Mouse (Mus musculus) left cerebral cortex, postnatal 10 days (tissue): ENCODE measurements around the gene Scnn1b. TPM values are rescaled to one million over a fixed set of nuclear protein-coding genes. Genes with fewer than 3 reads are reported as not detected.

Source experiments
- DNase-seq, 2 experiments: peaks; one replicate each; pipeline ENCODE4 v3.0.0; 2021 to 2022; ENCODE audit warnings: low spot score in 2 of 2, mixed read lengths in 1 of 2; ENCODE audit errors: extremely low spot score in 1 of 2
- intact Hi-C: fragments of 180-260 bp; cut with DNase I; formaldehyde crosslinking; loops from one replicate; pipeline ENCODE4 v1.15.1; 2025
- total RNA-seq, 2 experiments: library from RNA; stranded (reverse); gene quantifications; 2 replicates each; pipeline ENCODE4 v1.2.3; 2021

Gene Scnn1b
- total RNA-seq, 2 experiments from 2014 or later: not detected

DNA sequence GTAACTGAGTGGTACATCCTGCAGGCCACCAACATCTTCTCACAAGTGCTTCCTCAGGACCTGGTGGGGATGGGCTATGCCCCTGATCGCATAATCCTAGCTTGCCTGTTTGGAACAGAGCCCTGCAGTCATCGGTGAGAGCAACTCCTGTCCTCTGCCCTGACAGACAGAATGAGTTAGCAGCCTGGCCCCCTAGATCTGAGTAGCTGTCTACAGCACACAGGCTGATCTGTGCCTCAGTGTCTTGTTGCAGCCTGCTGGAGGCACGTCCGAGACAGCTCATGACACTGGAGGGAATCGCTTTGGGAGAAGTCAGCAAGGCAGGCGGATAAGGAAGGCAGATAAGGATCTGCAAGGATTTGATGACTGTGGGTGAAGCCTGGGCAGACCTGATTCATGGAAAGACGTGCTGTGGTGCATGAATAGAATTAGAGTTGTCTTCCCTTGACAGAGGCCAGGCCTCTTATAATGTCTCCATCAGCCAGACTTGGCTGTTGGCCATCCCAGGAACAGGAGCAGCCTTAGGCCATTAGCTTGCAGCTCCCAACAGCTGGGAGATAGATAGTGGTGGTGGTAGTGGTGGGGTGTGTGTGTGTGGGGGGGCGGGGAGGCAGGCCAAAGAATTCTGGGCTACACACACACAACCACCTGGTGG is 38.0 kb downstream of the Scnn1b start:
- no peak for DNase-seq
- intact Hi-C loops: no loop called here

DNA sequence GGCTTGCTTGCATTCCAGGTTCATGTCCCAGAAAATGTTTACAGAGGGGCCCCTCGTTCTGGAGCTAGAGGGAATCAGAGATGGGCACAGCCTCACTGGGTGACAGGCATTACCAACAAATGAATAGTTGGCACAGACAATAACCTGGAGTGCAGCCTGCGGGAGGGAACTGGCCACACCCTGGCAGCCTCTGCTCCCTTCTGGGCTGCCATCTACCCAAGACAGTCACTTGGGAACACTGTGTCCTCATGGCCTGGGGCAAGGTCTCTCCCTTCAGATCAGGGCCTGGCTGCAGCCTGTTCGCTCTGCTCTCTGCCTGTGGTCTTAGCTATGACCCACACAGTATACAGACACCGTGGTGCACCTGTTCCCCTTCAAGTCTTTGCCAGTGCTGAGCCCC is 42.0 kb downstream of the Scnn1b start:
- intact Hi-C loops: no loop called here
- DNase-seq: no peak

DNA sequence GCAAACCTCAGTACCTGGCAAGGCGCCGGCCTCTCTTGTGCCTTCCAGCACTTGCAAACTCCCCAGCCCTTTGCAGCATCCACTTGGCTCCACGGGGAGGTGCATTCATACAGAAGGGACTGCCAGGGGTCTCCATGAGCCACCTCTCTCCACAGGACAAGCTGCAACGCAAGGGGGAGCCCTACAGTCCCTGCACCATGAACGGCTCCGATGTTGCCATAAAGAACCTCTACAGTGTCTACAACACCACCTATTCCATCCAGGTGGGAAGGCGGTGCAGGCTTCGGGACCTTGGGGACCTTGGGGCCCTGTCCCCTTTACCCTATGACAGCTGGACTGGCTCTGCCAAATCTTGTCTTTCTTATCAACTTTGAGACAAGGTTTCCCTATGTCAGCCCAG is 47.4 kb downstream of the Scnn1b start:
- no peak for DNase-seq
- intact Hi-C loops: no loop called here

DNA sequence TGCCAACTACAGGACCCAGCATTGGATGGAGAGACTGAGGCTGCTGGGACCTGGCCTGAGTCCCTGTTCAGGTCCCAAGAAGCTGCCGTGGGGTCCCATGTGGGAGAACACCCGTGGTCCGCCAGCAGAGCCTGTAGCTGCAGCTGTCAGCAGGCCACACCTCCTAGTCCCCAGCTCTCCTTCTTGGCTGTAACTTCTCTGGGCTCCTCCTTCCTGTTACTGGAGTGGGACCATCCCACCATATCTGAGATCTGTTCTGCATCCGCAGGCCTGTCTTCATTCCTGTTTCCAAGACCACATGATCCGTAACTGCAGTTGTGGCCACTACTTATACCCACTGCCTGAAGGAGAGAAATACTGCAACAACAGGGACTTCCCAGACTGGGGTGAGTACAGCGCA is 49.1 kb downstream of the Scnn1b start:
- no peak for DNase-seq
- intact Hi-C loops: no loop called here

DNA sequence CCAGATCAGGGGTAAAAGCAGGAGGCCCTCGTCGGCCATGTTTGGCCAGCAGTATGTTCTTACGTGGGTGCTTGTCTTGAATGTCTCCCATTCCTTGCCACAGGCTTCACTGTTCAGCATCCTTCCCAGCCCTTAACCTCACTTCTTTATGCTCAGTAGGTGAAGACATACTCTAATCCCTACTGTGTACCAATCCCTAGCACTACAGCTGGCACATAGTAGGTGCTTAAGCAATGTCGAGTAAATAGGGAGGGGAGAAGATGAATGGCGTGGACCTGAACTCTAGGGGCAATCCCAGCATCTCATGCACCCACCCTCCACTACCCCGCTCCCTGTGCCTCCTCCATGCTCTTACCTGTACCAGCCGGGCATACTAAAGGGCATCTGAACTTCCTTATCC is 59.5 kb downstream of the Scnn1b start:
- no peak for DNase-seq
- intact Hi-C loops: no loop called here

DNA sequence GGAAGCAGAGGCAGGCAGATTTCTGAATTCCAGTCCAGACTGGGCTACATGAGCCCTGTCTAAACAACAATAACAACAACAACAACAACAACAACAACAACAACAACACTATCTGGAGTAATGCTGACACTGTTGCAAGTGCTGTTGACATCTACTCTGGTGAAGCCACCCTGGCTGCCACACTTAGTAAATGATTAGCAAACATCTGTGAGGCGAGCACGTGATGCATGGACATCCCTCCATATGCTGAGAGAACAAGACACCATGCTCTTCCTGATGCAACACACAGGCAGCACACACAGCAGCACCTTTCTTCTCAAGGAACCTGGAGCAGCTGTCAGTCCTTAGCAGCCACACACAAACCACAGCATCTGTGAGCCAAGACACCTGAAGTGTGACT is 63.0 kb downstream of the Scnn1b start:
- no peak for DNase-seq
- intact Hi-C loops: no loop called here

DNA sequence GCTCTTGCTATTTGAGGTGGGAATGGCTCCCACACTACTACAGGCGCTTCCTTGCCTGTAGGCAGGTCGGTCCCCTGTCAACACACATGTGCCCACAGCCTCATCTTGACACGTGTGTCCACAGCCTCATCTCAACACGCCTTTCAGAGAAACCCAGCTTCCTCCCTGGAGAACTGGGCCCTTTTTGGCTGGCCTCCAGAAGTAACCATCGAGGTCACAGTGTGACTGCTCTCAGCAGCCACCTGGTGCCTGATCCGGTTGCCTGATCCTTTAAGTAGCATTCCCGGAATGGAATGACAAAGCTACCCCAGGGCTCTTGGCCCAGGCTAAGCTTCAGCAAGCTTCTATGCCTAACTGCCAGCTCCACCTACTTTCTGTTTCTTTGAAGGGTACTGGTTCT is 66.4 kb downstream of the Scnn1b start:
- intact Hi-C loops: no loop called here
- no peak for DNase-seq

DNA sequence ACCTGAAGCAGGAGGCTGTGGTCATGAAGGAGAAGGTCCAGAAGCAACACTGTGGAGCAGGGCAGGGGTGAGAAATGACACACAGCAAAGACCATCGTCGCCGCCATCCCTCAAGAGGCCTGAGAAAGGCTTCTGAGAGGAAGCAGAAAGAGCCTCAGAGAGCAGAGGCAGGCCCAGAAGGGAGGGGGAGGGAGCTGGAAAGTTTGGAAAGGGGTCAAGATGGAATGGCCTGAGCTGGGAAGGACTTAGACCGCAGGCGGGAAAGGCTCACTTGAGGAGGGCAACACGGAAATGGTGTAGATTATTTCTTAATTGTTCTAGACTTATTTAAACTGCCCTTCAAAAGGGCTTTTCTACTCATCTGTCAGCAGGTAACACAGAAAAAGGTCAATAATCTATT is 68.8 kb downstream of the Scnn1b start:
- no peak for DNase-seq

DNA sequence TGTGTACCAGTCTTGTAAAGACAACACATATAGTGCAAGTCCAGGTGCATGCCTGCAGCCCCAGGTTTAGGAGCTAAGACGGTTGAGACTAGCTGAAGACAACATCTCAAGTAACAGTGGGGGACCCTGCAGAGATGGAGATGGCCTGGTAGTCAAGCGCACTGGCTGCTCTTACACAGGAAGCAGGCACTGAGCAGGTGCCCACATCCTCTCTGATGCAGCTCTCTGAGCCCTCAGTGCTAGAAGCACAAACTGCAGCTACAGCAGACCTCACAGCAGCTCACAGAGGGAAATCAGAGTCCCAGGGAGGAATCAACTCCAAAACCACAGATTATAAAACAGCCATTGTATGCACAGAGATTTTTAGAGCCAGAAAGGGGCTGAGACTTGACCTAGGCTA is 69.5 kb downstream of the Scnn1b start:
- DNase-seq: no peak
- intact Hi-C loops: no loop called here

More for the DNA sequence above, 68.8 kb downstream of the Scnn1b start:
- intact Hi-C loops: no loop called here

DNA sequence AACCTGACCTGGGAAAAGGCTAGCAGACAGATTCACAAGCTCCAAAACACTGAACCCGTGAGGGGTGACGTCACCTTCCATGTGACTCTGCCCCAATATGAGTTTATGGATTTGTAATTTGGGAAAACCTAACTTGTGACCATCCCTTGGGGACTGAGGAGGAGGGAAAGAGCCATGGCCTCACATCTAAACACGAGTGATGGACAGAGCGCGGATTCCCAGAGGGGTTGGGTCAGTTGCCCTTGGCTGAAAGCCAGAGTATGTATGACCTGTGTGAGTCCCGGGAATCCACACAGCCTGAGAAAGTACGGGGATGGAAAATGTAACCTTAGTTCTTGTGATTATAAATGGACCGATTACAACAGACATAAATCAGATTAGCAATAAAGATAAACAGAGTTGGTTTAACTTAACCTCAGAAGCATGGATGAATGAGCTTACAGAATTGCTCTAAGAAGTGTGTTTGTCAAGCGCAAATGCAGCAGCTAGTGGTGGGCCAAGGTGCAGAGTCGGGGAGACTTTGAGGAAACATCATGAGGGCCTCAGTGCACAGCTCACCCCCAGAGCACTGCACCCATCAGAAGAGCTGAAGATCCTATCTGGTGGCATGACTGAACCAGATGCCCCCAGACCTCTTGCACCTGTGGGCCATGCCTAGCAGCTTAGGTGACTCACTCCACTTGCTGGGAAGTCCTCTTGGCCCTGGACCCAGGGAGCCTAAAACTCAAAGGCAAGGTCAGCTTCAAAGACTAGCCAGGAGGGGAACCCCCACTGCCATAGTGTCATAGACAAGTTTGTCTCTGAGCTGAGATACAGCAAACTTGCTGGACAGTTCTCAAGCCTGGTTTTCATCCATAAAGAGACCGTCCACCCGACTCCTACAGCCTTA is 71.3 kb downstream of the Scnn1b start:
- intact Hi-C loops: no loop called here
- no peak for DNase-seq

DNA sequence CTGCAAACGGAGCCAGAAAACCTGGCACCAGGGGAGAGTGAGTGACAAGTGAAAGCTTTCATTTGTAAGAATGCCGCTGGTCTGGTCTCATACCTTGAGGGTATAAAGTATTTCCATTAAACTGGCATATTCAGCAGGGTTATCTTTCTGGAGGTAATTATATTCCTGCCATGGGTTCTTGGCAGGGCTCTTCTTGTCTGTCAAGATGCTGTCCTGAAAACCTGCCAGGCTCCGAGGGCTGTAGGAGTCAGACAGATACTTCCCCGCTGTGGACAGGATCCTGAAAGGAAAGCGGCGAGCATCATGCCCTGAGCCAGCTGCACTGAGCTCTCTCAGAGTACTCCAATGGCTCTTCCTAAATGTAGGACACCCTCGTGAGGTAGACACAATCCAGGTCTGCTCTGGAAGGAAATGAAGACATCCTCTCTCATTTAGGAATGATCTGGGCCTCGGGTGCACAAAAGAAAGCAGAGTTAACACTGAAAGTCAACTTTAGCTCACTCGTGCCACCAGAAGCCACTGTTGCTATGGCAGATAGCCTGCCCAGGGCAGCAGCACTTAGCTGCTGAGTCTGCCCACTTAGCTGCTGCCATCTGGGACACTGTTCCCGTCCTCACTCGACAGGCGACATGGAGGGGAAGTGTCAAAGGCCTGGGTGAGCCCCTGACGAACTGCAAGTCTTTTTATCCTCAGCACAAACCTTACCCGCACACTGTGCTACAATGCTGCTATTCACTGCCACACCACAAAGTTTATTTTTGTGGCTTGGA is 72.2 kb downstream of the Scnn1b start:
- intact Hi-C loops: no loop called here
- DNase-seq: no peak

DNA sequence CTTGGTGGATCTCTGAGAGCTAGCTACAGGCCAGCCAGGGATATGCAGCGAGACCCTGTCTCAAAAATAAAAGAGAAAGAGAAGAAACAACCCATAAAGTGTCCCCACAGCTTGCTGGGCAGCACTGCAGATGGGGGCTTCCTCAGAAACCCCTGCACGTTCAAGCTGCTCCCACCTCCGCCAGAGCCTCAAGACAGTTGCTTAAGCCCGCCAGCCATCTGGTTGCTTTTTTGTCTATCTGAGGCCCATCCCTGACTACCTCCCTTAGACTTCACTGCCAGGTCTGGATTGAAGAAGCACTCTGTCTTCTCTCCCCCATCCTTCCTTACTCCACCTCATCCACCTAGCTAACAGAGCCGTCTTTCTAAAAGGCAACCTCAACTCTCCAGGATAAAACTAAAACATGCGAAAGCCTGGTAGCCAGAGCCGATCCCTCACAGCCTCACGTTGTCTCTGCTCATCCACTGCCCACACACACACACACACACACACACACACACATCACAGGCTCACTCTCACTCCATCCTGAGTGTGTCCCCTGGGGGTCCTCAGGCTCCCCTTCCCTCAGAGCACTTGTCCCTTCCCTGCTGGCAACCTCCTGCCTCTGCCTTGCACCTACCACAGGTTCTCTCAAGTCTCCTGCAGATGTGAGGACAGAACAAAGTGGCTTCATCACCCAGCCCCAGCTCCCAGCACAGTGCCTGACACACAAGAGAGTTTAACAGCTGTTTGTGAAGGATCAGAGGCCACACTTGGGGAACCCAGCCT is 73.5 kb downstream of the Scnn1b start:
- intact Hi-C loops: no loop called here
- DNase-seq: no peak

DNA sequence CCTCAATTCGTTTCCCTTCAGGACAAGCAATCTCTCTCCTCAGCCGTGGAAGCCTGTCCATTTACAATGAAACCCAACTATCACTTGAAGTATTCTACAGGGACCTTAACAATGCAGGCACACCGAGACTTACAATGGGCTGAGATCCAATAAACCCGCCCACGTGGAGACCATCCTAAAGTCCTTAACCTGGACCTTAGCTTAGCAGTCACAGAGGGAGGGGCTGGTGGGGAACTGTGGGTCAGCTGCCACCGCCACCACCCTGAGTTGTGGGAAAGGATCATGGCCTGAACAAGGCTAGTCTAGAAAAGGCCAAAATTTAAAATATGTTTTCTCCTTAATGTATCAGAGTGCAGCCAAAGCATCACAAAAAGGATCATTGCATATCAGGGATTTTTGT is 74.4 kb downstream of the Scnn1b start:
- intact Hi-C loops: no loop called here
- no peak for DNase-seq

DNA sequence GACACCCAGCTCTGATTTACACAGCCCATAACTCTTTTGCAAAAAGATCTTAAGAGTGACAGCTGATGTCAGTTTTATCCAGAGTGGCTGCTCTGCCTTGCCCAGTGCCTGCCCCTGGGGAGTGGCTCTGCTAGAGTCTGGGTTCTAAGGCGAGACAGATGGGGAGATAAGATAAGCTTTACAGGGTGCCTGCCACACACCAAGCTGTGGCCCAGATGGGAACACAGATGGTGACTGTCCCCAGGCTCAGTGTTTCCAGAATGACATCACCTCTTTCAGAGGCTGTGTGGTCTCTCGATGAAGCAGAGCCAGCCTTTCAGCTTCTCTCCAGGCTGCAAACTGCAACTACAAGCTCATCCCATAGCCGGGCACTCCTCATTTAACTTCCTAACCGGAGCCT is 74.9 kb downstream of the Scnn1b start:
- intact Hi-C loops: no loop called here

DNA sequence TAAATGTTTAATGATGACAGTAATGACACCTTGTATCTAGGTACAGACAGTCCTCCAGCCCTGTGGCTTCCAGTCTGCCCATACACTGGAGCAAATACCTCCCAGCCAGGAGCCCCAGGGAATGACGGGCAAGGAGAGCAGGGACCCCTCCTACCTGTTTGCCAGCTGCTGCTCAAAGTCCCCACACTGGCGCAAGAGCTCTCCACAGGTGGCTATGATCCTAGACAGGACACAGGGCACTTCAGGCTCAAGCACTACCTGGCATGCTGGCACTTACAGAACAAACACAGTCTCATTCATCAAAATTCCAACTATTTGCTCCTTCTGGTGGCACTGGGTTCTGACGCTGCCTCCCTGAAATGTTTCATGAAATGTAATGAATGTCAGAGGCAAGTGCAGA is 76.2 kb downstream of the Scnn1b start:
- intact Hi-C loops: no loop called here
- DNase-seq: no peak

More for the DNA sequence above, 74.9 kb downstream of the Scnn1b start:
- DNase-seq: peak; percentile 59 to 75

DNA sequence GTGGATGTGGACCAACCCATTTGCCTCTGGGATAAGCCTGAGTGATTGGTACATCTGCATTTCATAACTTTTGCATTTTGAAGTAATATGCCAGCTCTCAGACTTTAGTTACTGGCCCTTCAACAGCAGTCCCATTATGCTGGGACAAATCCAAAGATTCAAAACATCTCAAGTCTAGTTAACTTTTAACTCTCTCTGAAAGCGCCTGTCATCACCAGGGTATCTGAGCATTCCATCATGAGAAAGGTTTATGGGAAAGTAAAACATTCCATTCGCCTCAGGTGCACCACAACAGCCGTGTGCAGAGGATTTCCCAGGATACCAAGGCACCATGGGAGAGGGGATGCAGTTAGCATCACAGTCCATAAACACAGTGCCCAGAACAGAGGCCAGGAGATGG is 76.8 kb downstream of the Scnn1b start:
- intact Hi-C loops: no loop called here
- DNase-seq: no peak

DNA sequence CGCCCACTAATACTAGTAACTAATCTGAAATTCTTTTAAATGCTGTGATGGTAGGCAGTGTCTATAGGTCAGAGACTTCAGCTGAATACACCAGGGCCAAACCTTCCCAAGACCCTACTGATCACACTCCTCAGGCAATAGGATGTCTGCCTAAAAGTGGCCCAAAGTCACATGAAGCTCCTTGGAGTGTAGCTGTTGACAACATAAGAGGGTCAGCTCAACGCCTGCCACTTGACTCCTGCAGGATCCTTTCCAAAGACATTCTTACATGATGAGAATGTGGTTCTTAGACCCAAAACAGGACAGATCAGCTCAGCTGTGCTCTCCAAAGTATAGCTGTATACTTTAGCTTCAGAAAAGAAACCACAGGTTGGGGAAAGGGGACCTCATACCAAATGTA is 77.5 kb downstream of the Scnn1b start:
- no peak for DNase-seq
- intact Hi-C loops: no loop called here

DNA sequence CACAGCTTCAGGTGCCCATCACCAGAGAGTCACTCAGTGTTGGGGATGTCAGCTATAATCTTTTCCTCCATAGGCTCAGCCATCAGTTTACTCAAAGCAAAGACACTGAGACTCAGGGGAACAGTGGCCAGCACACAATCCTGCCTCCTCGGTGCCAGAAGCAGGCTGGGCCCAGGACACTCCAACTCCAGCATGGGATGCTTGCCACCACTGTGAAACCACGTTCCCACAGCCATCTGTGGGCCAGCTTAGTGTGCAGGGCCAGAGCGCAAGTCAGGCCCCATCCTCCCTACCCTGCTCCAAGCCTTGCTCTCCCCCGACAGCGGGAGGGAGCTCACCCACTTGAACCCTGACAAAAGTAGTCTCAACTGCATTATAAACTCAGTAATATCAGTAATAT is 81.4 kb downstream of the Scnn1b start:
- no peak for DNase-seq
- intact Hi-C loops: no loop called here

DNA sequence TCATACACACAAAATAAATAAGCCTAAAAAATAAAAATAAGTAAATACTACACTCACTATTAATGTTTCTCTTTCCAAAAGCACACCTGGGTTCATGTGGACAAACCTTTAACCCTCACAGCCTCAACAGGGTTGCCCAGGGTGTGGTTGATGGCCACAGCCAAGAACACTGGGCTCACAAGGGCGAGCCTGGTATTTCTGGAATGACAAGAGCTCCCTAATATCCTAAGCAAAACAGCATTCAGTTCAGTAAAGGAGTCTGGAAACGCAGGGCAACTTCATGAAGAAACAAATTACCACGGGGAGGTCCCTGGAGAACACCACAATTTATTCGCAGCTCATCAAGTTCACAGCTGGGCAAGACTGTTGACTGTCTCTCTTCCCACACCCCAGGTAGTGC is 82.7 kb downstream of the Scnn1b start:
- DNase-seq: no peak
- intact Hi-C loops: no loop called here
